Mouse (Mus musculus) MEL (cell line): ENCODE data around the gene Sbno2. TPM values are rescaled to one million over a fixed set of nuclear protein-coding genes. Genes with fewer than 3 reads are reported as not detected.

Experiments
- DNase-seq: peaks from one replicate; pipeline ENCODE4 v3.0.0; 2011; ENCODE audit warnings: low read depth, low spot score
- H3K27ac ChIP-seq: 2 replicates; pipeline ENCODE4 v1.5.1; 2012; ENCODE audit warnings: low read depth, mild to moderate bottlenecking, control low read depth, low read length, moderate library complexity; ENCODE audit not compliant: control insufficient read depth
- H3K27me3 ChIP-seq, 2 experiments: fragments of 150-350 bp in 1 of 2; sonication (generic) in 1 of 2; 2 replicates each; pipeline ENCODE4 v1.6.1; 2012; ENCODE audit warnings: low read length in 2 of 2, mild to moderate bottlenecking in 2 of 2, improper control_type of control experiment in 1 of 2, moderate library complexity in 1 of 2; ENCODE audit not compliant: insufficient read depth in 2 of 2, control insufficient read depth in 1 of 2
- H3K36me3 ChIP-seq, 2 experiments: 2 replicates each; pipeline ENCODE4 v1.6.1; 2012 to 2014; ENCODE audit warnings: low read length in 2 of 2, improper control_type of control experiment in 1 of 2, inconsistent platforms in 1 of 2, mild to moderate bottlenecking in 1 of 2; ENCODE audit not compliant: insufficient read depth in 2 of 2, control insufficient read depth in 1 of 2
- H3K4me1 ChIP-seq, 2 experiments: fragments of 150-350 bp in 1 of 2; sonication (generic) in 1 of 2; 2 replicates each; pipeline ENCODE4 v1.6.1; 2012; ENCODE audit warnings: low read length in 2 of 2, improper control_type of control experiment in 1 of 2, mild to moderate bottlenecking in 1 of 2; ENCODE audit not compliant: insufficient read depth in 2 of 2, control insufficient read depth in 1 of 2
- H3K4me3 ChIP-seq, 2 experiments: fragments of 150-350 bp in 1 of 2; sonication (generic) in 1 of 2; 2 replicates each; pipeline ENCODE4 v1.5.1; 2012; ENCODE audit warnings: low read depth in 2 of 2, low read length in 2 of 2, mild to moderate bottlenecking in 2 of 2, moderate library complexity in 2 of 2, control low read depth in 1 of 2, improper control_type of control experiment in 1 of 2; ENCODE audit not compliant: control insufficient read depth in 1 of 2, insufficient read depth in 1 of 2
- H3K79me2 ChIP-seq: 2 replicates; pipeline ENCODE4 v1.6.1; 2012; ENCODE audit warnings: mild to moderate bottlenecking, low read length, moderate library complexity; ENCODE audit not compliant: control insufficient read depth, poor library complexity, insufficient read depth
- H3K9ac ChIP-seq: 2 replicates; pipeline ENCODE4 v1.6.1; 2012; ENCODE audit warnings: low read depth, mild to moderate bottlenecking, control low read depth, low read length, moderate library complexity; ENCODE audit not compliant: control insufficient read depth, poor library complexity, severe bottlenecking
- H3K9me3 ChIP-seq: fragments of 150-350 bp; sonication (generic); replicated peaks from 2 replicates; pipeline ENCODE4 v1.6.1; 2012; ENCODE audit warnings: mild to moderate bottlenecking, low read length, improper control_type of control experiment, moderate library complexity; ENCODE audit not compliant: insufficient read depth
- BHLHE40 ChIP-seq: IDR thresholded peaks from 2 replicates; pipeline ENCODE4 v1.6.1; 2012; ENCODE audit warnings: low read depth, mild to moderate bottlenecking, inconsistent platforms, low read length, improper control_type of control experiment, borderline replicate concordance
- CHD1 ChIP-seq: IDR thresholded peaks from 2 replicates; pipeline ENCODE4 v1.6.1; 2012; ENCODE audit warnings: low read depth, mild to moderate bottlenecking, inconsistent platforms, low read length, improper control_type of control experiment
- CTCF ChIP-seq, 3 experiments: IDR thresholded peaks in 2 of 3; conservative IDR thresholded peaks in 1 of 3; 2 replicates each; pipeline ENCODE4 v1.5.1; 2011 to 2012; ENCODE audit warnings: low read length in 3 of 3, low read depth in 2 of 3, mild to moderate bottlenecking in 2 of 3, improper control_type of control experiment in 1 of 3, inconsistent platforms in 1 of 3, mixed read lengths in 1 of 3, moderate library complexity in 1 of 3; ENCODE audit not compliant: control insufficient read depth in 1 of 3, insufficient read depth in 1 of 3, poor library complexity in 1 of 3, severe bottlenecking in 1 of 3
- E2F4 ChIP-seq: IDR thresholded peaks from 2 replicates; pipeline ENCODE4 v1.6.1; 2011; ENCODE audit warnings: low read depth, low read length, improper control_type of control experiment, borderline replicate concordance
- GATA1 ChIP-seq: IDR thresholded peaks from 2 replicates; pipeline ENCODE4 v1.6.1; 2011; ENCODE audit warnings: low read depth, low read length, improper control_type of control experiment
- JUND ChIP-seq: IDR thresholded peaks from 2 replicates; pipeline ENCODE4 v1.6.1; 2011; ENCODE audit warnings: low read depth, mild to moderate bottlenecking, improper control_type of control experiment, low read length
- KAT2A ChIP-seq: conservative IDR thresholded peaks from 2 replicates; pipeline ENCODE4 v1.6.1; 2012; ENCODE audit warnings: low read depth, low read length, improper control_type of control experiment, inconsistent platforms
- MAZ ChIP-seq: IDR thresholded peaks from 2 replicates; pipeline ENCODE4 v1.6.1; 2012; ENCODE audit warnings: low read depth, mild to moderate bottlenecking, inconsistent platforms, low read length, improper control_type of control experiment
- MYC ChIP-seq: IDR thresholded peaks from 2 replicates; pipeline ENCODE4 v1.6.1; 2011; ENCODE audit warnings: low read depth, mild to moderate bottlenecking, low read length, improper control_type of control experiment, moderate library complexity
- NELFE ChIP-seq: IDR thresholded peaks from 2 replicates; pipeline ENCODE4 v1.6.1; 2011; ENCODE audit warnings: low read depth, low read length, improper control_type of control experiment
- POLR2A ChIP-seq, 2 experiments: IDR thresholded peaks; 2 replicates each; pipeline ENCODE4 v1.6.1; 2011 to 2012; ENCODE audit warnings: low read length in 2 of 2, mild to moderate bottlenecking in 2 of 2, control low read depth in 1 of 2, improper control_type of control experiment in 1 of 2, low read depth in 1 of 2, moderate library complexity in 1 of 2; ENCODE audit not compliant: control insufficient read depth in 1 of 2, insufficient read depth in 1 of 2, poor library complexity in 1 of 2
- POLR2AphosphoS2 ChIP-seq: IDR thresholded peaks from 2 replicates; pipeline ENCODE4 v1.6.1; 2011; ENCODE audit warnings: low read length, improper control_type of control experiment
- RAD21 ChIP-seq: IDR thresholded peaks from 2 replicates; pipeline ENCODE4 v1.6.1; 2011; ENCODE audit warnings: mild to moderate bottlenecking, low read depth, low read length, improper control_type of control experiment
- SMC3 ChIP-seq: IDR thresholded peaks from 2 replicates; pipeline ENCODE4 v1.6.1; 2011; ENCODE audit warnings: low read depth, low read length, improper control_type of control experiment
- TCF12 ChIP-seq: IDR thresholded peaks from 2 replicates; pipeline ENCODE4 v1.6.1; 2014; ENCODE audit warnings: low read depth, mild to moderate bottlenecking, inconsistent platforms, low read length, improper control_type of control experiment, moderate library complexity
- ZNF384 ChIP-seq: IDR thresholded peaks from 2 replicates; pipeline ENCODE4 v1.6.1; 2012; ENCODE audit warnings: low read depth, mild to moderate bottlenecking, inconsistent platforms, low read length, improper control_type of control experiment
- polyA plus RNA-seq, 2 experiments: library from polyadenylated mRNA; stranded (reverse) in 1 of 2; unstranded in 1 of 2; fragments of >175 nt in 1 of 2; fragments of >200 nt in 1 of 2; gene quantifications; 2 replicates each; pipeline versions ENCODE4 v1.2.1 to v1.2.4; 2012; ENCODE audit warnings: low replicate concordance in 2 of 2, low read depth in 1 of 2; ENCODE audit not compliant: insufficient read length in 2 of 2, insufficient read depth in 1 of 2, missing spikeins in 1 of 2
- total RNA-seq: library from RNA; depleted of rRNA; stranded (reverse); fragments of 300-350 nt; gene quantifications from 2 replicates; pipeline ENCODE4 v1.2.3, GENCODE M21; 2012

The Sbno2 gene
- total and polyA plus RNA-seq, 3 experiments = 15.8 to 29.0 TPM; not detected in 1

DNA sequence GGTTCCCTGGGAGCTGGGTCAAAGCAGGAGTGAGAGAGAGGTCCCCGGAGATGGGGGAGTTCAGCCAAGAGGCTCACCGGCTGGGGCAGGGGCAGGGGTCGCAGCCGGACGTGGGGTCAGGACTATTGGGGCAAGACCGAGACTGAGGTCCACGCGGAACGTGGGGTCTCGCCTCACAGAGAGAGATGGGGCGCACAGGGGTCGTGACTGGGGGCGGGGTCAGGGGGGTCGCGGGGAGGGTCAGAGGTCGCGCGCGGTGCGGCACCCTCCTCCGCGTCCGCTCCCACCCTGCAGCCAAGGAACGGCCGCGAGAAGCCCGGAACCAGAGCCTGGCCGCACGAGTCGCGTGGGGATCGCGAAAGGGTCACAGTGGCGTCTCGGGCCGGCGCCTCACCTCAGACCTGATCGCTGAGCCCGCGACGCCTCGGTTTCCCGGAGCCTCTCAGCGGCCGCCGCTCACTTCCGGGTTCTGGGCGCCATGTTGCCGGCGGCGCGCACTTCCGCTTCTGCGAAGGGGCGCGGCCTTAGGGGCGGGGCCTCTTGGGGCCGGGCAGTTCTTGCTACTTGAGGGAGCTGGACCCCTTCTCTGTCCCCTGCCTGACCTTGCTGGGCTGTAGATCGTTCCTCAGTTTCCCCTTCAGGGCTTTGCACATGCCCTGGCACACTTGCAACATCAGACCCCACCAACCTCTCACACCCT lies 3.0 kb downstream of the Sbno2 start (continued):
- TF ChIP-seq BHLHE40 (no peak), NELFE (peak; percentile 81)

DNA sequence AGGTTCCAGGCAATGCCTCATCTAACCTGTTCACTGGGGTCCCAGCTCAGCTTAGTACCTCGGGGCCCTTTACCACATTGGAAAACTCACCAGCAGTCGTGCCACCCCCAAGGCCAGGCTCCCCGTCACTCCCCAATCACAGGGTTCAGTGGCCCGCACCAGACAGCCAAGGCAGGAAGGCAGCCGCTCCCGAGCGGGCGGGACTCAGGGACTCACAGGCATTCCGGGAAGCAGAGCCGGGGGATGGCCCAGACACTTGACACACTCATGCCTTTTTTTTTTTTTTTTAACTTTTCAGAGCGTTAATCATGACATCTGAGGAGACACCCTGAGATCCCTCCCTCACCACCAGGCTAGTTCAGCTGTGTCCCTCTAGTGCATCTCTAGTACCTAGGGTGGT lies 4.4 kb downstream of the Sbno2 start:
- Histone ChIP-seq H3K4me1 (peaks cover 13 to 41% of the 10 kb centered on the region in 2 experiments), H3K9me3 (no peaks in the 10 kb centered on the region), H3K4me3 (peak overlapping the region in 1 of 2 experiments; percentile 99; a peak in 1 of 4 replicates), H3K27me3 (no peaks in the 10 kb centered on the region), H3K27ac (no peak overlapping the region), H3K9ac (no peak overlapping the region), H3K79me2 (peaks cover 47% of the 10 kb centered on the region), H3K36me3 (peaks cover 0 to 21% of the 10 kb centered on the region in 2 experiments; a peak in 3 of 4 replicates)
- DNase-seq = no peak
- no peak for TF ChIP-seq POLR2A (IDR thresholded peaks at IDR 0.05; ENCODE audit: control insufficient read depth in 1 of 2, insufficient read depth in 1 of 2, low read depth in 1 of 2, low read length in 2 of 2, poor library complexity in 1 of 2)
- no peak for TF ChIP-seq JUND
- no peak for TF ChIP-seq MYC
- TF ChIP-seq ZNF384 = peak; percentile 40; the same call in 1 of the 2 replicates
- TF ChIP-seq RAD21 = no peak

DNA sequence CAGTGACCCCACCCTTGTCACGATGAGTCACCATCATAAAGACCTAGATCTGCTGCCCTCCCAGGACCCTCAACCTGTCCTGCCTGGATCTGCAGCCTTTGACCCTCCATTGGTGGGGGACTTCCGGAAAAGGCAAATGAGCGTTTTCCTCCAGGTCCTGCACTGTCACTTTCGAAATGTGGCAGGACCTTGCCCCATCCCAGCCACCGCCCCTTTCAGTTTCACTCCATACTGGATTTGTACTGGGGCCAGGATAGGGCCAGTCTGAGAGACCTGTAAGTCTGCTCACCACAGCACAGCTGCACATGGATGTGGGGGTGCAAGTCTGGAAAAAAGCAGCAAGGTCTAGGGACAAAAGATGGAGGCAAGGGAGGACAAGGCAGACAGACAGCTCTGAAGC lies 6.7 kb downstream of the Sbno2 start:
- peaks cover 0 to 21% of the 10 kb centered on the region in 2 experiments; a peak in 3 of 4 replicates for H3K36me3 ChIP-seq
- DNase-seq = no peak
- H3K79me2 ChIP-seq = peaks cover 47% of the 10 kb centered on the region
- TF ChIP-seq TCF12 = no peak
- no peak for TF ChIP-seq KAT2A
- TF ChIP-seq GATA1 = no peak
- TF ChIP-seq CTCF (IDR thresholded peaks at IDR 0.05 in 2 of 3, conservative IDR thresholded peaks at IDR 0.05 in 1 of 3; ENCODE audit: control insufficient read depth in 1 of 3, insufficient read depth in 1 of 3, low read depth in 2 of 3, low read length in 3 of 3, poor library complexity in 1 of 3, severe bottlenecking in 1 of 3) = no peak
- TF ChIP-seq SMC3 = no peak
- TF ChIP-seq MAZ = no peak
- TF ChIP-seq POLR2AphosphoS2 = no peak
- TF ChIP-seq E2F4 = no peak
- no peak for TF ChIP-seq CHD1
- peaks cover 11 to 35% of the 10 kb centered on the region in 2 experiments for H3K4me1 ChIP-seq
- no peak overlapping the region for H3K27ac ChIP-seq
- H3K27me3 ChIP-seq = no peaks in the 10 kb centered on the region
- H3K4me3 ChIP-seq = no peak overlapping the region
- H3K9me3 ChIP-seq = no peaks in the 10 kb centered on the region
- H3K9ac ChIP-seq = no peak overlapping the region
